Mouse (Mus musculus): ENCODE measurements at regions not wholly inside any gene's neighbourhood (a gene's known extent, or its start where the extent isn't known, plus 50 kb on each side); places are given as distances from the start of the nearest gene placed in this dataset.
A peak's percentile ranks its signal among the peaks of the same experiment; 100 is the strongest.
"Not testable (repeated sequence)": the region's sequence is repeated elsewhere in the genome, so short reads cannot be mapped to it uniquely, and the experiment has no call there.

DNA sequence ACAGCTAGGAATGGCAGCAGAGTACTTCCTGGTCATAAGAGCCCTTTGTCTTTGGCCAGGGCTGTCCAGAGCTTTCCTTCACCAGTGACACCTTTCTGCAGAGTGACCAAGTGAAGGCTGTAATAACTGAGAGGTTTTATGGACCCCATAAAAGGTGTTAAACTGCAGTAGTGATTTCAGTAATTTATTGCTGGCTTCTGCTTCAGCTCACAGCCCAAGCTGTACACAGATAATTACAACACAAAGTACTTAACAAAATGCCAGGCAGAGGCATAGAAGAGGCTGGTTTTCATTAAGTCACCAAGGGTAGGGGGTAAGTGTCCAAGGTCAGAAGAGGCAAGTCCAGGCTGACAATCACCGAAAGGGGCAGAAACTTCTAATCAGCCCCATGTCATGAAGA lies 83.8 kb downstream of the Eif4e start:
- no peak for DNase-seq

DNA sequence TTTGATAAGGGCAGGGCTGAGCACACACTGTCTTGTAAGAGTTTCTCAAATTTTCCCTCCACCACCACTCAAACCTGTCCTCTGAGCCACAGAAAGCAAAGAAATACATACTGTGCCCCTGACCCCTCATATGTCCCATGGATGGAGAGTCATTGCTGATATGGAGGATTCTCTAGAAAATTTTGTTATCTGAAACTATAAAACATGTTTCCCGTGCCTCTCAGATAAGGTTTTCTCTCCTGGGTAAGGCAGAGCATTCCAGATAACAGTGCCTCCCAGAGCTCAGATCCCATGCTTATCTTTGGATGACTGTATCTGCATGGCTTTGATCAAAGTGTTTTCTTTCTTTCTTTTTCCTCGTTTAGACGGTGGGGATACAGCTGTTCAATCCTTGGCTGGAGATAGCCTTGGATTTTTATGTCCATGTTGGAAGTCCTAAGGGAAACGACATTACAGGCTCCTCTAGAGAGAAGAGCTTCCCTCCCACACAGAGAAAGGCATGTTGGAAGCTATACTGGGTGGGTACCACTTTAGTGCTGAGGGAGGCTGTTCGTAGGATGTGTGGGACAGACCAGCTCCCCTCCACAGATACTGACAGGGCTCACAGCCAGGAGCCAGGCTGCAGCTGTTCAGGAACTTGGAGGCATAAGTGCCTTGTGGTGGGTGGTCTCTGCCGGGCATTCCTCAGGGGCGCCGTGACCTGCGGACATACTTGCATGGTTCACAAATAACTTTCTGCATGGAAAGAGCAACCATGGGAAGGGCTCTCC lies 87.1 kb downstream of the Eif4e start:
- no peak for DNase-seq

DNA sequence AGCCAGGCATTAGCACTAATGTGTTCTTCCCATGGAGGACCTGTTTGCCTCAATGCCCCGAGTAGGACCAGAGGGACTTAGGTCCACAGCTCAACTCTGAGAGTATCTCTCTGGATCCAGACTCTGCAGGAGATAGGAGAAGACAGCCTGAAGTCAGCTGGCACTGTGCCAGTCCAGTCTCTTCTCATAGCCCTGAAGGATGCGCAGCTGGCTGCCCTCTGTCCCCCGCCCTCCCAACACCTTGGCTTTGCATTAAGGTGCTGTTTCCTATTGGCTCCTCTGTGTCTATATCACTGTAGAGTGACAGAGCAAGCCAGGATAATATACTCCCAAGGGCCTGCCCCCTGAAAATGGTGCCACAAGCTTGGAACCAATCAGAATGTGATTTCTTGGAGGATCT lies 87.7 kb downstream of the Eif4e start:
- DNase-seq = peak; percentile 26

DNA sequence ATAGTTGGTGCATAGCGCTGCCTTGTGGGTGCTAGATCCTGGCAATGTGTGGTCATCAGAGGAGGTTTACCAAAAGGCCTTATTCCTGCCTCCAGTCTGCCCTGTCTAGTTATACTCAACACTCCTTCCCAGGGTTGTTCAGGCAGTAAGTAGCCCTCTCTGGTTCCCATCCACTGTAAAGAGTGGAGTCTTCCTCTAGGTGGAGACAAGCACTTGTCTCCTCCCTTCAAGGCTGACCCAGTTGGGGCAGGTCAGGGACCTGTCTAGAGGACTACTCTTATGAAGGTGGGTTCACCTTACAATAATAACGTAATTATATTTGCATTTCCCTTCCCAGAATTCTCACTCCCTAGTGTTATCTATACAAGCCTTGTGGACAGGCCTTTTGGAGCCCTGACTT lies 88.9 kb downstream of the Eif4e start:
- DNase-seq = no peak

DNA sequence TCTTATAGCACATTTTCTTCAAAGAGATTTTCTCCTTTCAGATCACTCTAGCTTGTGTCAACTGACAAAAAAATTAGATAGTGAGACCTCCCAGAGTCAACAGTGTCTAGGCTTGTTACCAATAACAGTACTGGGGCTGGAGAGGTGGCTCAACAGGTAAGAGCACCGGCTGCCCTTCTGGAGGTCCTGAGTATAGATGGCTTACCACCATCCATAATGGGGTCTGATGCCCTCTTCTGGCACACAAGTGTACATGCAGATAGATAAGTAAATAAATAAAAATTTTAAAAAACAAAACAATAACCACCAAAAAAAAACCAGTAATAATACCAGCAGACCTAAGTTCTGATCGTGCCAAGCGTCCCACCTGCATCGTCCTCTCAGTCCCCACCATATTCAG lies 94.3 kb downstream of the Eif4e start:
- peak; percentile 14 for DNase-seq

DNA sequence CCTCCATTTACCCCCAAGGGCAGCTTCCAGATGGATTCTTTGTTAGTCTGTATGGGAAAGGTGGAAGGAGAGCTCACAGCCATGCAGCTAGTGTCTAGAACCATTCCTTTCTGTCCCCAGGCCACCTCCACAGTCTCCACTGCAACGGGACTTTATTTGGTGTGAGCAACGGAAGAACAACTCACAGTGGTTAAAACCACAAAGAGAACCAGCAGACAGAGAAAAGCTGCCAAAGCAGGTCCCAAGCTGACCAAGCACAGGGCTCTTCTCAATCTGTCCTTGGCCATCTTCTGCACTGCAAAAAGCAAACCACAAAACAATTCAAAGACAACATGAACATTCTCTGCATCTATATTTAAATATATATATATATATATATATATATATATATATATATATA lies 98.1 kb downstream of the Eif4e start:
- DNase-seq = no peak

DNA sequence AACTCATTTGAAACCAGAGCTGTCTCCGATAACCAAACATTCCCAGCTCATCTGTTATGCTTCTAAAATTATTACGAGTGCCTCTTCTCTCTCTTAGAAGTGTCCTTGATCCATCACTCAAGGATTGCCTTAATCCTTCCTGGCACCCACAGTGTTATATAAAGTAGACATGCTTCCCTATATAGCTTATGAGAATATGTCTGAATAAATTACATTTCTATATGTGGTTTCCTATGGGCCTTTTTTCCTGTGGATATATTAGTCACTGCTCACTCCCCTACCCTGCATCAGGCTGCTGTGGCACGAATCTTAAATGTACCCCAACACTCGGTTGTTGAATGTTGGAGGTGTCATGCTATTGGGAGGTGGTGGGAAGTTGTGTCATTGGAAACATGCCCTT lies 100.3 kb downstream of the Eif4e start:
- DNase-seq = no peak

DNA sequence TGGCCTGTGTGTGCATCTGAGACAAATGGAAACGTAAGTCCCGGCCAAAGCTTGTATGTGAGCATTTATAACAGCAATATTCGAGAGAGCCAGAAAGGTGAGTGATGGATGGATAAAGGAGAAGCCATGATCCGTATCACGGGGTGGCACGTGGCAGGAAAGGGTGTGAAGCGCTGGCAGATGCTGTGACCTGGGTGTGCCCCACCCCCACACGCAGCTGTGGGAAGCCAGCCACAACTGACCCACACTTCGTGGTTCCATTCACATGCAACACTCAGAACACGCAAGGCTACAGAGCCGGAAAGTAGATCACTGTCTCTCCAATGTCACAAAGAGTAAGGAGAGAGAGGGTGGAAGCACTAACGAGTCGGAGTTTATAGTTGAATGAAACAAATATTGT lies 104.3 kb downstream of the Eif4e start:
- no peak for DNase-seq

DNA sequence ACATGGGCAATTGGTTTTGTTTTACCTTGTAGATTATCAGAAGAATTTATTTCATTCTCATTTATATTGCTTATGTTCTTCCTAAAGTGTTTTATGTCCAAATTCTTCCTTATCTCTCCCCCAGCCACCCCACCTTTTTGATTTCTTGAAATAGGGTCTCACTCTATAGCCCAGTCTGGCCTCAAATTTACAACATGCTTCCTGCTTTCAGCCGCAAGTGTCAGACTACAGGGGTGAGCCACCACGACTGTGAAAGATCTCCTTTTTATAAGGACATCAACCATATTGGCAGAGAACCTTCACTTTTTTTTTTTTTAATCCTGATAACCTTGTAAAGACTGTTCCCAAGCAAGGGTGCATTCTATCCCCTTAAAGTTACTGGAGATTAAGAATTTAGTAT lies 106.1 kb downstream of the Eif4e start:
- DNase-seq = no peak

DNA sequence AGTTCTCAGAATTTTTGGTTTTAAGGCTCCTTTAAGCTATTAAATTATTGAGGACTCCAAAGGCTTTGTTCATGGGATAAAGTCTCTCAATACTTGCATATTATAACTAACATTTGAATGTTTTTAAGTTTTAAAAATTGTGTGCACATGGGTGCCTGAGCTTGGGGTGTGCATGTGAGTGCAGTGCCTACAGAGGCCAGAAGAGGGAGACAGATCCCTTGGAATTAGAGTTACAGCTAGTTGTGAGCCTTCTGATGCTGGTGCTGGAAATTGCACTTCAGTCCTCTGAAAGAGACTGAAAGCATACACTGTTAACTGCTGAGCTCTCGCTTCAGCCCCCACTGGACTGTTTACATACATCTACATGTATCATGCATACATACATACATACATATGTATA lies 100.0 kb upstream of the Tspan5 start:
- peak; percentile 45 for DNase-seq

DNA sequence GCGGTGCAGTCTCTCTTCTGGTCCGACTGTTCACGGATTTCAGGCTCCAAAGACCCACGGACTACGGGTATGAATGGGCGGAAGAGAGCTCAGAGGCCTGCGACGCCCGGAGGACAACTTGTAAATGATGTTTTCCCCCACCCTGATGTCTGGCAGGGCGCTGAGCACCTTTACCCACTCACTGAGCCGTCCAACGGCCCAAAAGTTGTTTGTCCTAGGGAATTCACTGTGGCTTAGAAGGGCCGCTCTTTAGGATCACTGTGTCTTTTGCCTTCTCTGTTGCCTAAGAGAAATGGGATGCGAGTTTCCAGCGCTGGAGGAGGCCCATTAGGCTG lies 98.1 kb upstream of the Tspan5 start:
- DNase-seq = no peak

DNA sequence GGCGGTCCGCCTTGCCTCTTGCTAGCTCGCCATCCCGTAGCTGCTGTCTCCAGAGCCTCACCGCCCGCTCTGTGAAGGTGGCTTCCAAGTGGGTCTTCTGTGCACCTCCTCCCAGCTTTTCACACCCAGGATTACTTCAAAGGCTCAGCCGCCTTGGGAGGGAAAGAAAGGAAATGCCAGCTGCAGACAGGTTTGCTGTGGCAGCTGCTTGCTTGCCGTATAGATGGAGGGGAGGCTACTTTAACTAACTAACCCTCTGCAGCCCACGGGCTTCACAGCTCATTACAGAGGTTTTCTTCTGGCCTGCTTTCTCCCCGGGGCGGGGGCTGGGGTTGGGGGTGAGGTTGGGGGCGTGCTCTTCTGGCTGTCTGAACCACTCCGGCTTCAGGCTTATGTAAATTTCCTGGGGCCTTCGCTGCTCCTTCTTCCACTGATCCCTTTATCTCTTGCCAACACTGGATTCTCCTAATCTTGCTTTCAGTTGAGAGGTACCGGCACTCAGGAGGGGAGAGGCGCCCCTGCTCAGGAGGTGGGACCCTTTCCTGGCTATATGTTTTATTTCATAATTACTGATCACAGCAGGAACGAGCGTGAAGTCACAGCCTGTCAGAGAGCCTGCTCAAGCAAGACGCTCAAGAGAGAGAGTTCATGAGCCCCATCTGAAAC lies 97.6 kb upstream of the Tspan5 start:
- DNase-seq = peak; percentile 36

DNA sequence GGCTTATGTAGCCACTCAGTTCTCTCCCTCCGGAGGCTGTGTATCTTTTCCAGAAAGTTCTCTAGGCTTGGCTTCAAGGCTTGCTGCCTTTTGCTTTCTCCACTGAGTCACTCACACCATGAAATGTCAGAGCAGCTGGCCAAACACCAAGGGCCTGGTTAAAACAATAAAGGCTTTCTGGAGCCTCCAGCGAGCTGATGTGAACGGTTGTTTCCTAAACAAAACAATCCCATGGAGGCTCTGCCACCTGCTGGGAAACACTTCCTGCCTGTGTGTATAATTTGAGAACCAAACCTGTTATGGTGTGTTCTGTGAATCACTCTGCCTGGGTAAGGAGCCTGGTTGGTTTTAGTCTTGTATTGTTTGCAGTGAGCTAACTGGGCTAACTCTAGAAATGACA lies 96.7 kb upstream of the Tspan5 start:
- peak; percentile 59 for DNase-seq

DNA sequence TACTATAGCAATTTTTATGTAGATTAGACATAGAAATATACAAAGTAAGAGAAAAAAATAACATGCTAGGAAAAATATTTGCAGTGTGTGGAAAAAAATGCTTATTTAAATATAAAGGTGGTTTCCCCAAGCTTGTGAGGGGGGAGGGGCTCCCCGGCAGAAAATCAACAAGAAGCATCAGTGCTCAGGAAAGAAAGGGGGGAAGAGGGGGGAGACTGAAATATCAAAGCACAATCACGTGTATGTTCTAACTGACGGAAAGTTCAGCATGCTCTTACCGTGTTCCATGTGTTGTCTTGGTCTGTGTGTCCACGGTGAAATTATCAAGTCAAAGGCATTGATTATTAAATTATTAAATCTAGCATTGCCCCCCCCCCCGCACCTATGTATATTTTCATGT lies 92.3 kb upstream of the Tspan5 start:
- no peak for DNase-seq

DNA sequence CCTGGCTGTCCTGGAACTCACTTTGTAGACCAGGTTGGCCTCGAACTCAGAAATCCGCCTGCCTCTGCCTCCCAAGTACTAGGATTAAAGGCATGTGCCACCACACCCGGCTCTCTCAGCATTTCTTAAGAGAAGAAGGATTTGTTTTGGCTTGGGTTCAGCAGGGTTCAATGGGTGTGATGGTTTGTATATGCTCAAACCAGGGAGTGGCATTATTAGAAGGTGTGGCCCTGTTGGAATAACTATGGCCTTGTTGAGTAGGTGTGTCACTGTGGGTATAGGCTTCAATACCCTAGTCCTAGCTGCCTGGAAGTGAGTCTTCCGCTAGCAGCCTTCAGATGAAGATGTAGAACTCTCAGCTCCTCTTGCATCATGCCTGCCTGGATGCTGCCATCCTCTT lies 91.3 kb upstream of the Tspan5 start:
- not testable (repeated sequence) for DNase-seq

DNA sequence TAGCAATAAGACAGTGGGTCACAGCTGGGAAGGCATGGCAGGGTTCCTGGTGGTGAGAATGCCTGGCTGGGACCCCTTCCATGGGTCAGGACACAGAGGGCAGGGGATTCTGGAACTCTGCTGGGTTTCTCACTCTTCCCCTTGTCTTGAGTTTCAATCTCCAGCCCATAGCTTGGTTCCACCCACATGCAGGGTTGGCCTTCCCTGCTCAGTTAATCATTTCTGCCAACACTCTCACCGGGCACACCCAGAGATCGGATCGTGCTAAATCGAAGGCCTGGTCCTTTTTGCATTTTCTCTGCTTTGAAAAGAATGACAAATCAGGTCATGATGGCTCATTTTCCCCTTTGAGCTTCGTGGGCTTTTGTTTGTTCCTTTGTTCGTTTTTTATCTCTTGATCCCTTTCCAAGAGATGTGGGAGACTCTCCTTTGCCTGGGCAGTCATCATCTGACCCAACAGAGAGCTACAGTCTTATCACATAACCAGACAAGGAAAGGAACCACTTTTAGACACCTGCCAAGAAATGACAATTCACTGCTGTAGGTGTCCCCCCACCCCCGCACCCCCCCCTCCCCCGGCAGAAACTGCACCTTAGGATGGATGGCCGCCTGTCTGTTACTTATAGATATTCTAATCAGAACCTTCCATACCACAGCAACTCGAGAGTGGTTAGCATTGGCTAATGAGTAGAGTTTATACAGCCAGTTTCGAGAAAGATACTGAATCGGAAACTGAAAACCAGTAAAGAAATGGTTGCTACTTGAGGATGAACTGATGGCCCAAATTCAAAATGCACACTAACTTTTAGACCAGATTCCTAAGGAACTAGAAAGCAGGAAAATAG lies 90.4 kb upstream of the Tspan5 start:
- no peak for DNase-seq

DNA sequence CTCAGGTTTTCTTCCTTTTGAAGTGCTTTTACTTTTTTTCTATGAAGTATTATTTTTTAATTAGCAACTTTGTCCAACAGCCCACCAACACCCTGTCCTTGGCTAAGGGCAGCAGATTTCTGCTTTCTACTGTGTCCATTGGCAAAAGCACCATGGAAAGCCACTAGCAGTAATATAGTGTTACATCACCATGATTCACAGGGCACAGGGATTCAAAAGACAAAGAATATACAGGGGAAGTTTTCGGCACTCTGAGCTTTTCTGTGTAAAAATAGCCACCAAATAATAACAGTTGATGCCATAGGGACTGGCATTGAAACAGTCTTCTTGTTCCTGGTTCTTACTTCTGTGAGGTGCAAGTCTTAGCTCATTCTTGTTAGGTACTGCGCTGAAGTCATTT lies 89.8 kb upstream of the Tspan5 start:
- DNase-seq = no peak

DNA sequence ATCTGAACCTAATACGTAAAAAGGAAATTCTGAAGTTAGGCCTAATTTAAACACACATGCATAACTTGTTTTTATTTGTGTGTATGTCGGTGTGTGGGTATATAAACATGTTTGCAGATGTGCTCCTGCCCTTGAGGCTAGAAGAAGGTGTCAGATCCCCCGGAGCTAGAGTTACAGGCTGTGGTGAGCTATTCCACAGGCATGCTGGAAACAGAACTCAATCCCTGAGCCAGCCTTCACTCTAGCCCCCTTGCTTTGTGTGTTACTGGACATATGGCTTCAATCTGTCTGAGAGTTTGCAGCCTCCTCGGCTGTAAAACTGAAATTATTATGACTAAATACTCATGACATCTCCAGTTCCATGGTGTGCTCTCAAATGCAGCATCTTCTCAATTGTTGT lies 89.3 kb upstream of the Tspan5 start:
- no peak for DNase-seq

DNA sequence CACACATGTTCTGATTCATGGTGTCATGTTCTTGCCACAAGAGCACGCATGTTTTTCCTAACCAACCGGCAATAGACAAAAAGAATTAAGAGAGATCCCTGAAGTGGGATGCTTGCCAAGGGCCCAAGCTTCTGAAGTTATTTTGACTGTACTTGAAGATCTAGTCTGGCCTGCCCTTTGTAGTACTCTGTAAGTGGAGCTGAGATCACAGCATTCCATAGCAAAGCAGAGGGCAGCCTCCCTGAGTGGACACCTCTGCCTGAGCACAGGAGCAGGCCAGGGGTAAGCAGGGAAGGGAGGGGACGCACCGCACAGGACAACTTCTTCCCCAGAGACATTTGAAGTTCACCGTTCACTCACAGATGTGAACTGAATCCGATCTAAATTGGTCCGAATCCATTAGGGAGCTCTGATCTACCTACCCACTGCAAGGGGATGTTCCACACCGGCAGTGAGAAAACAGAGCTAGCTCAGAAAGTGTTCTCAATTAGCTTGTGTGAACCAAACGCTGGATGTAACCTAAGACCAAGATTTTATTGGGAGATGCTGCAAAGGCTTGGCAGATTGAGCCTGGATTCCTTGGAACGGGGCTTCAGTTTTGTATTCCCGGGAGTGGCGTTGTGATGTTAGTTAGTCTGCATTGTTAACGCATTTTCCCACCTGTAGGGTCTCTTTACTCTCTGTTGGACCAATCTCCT lies 88.3 kb upstream of the Tspan5 start:
- no peak for DNase-seq

DNA sequence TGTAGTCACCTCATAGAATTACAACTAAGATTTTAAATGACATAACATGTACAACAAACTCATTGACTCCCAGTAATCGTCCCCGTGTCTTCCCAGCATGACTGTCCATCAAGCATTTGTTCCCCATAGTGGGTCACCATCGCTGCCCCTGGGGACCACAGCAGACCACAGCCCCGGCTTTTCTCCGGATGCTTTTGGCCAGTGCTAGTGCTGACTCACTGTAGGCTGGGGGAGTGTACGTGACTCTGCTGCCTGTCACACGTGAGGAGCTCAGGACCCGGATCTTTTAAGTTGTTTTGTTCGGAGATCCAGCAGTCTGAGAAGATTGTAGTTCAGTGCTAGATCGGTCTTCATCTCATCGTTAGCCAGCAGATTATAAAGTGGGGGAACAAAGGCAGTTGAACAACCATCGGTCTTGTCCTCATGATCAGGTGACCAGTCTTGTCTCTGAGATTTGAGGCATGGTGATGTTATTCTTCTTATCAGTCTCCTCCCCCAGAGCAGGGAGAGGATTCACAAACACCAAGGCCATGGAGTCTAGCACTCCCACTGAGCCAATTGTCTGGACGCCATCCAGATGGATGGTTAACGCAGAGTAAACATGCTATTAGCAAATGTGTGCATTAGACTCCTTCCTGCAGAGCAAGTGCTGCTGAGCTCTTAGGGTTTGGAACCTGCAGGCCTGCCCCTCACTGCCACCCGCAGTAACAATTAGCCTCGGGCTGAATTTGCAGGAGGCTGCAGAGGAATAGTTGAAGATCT lies 87.2 kb upstream of the Tspan5 start:
- DNase-seq = peak; percentile 12

DNA sequence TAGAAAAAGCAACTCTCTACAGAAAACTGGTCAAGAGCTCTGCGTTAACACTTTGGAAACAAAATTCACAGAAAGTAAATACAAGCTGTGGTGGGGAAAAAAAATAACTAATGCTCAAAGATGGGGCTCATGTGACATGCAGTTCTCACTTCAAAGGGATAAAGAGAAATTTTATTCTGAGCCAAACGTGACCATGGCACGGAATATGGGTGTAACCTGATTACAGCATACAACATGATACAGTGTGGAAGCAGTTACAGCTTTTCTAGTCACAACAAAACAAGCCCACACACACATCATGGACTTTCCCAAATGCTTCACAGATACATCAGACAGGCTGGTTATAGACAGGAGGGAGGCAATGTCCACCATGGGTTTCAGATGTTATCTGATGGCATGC lies 86.5 kb upstream of the Tspan5 start:
- no peak for DNase-seq

DNA sequence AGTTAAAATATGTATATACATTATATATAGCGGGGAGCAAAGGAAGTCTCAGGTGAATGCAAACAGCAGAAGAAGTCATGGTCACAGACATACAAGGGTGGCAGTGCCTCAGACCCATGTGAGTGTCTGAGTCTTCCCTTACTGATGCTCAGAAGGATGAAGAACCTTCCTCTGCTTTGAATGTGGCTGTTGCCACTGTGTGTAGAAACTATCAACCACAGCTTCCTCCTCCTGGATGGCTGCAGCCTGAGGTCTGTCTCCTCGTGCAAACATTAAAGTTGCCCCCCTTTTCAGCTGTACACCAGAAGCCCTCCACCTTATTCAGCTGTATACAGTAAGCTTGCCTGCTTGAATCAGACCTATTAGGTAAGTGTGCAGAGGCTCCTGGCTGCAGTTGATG lies 79.4 kb upstream of the Tspan5 start:
- no peak for DNase-seq

Measured in kidney, postnatal 10 days (tissue).